Comparison of ENCODE assay signal across 14 mouse cellular contexts in genomic region chr3:65816012-65816411, GRCm38 (mm10).
"Had no signal": no experiment of that assay in that cellular context is flagged by ENCODE, and none has a peak within 500 bp of the region (broad histone marks: within the 10 kb centered on the region; RNA-seq: fewer than 3 reads in every experiment).

No protein-coding gene starts in this region.

- H3K9me3 ChIP-seq: intestine, embryonic 15.5 days; limb, embryonic 12.5 days; midbrain, embryonic 12.5 days had no signal

- H3K27ac ChIP-seq: intestine, embryonic 15.5 days; layer of hippocampus, adult 2 months; limb, embryonic 12.5 days; liver, embryonic 14.5 days; midbrain, embryonic 12.5 days had no signal

- ATAC-seq: intestine, embryonic 15.5 days; lung, postnatal 0 days; midbrain, embryonic 16.5 days had no signal

- H3K36me3 ChIP-seq: intestine, embryonic 15.5 days; limb, embryonic 12.5 days; midbrain, embryonic 12.5 days had no signal

- H3K4me1 ChIP-seq: intestine, embryonic 15.5 days; midbrain, embryonic 12.5 days had no signal

- H3K4me3 ChIP-seq: intestine, embryonic 15.5 days; layer of hippocampus, adult 2 months; limb, embryonic 12.5 days; midbrain, embryonic 12.5 days had no signal

- DNase-seq: kidney, adult 18-20 months; kidney, postnatal 10 days; kidney, postnatal 4 days; liver; lung, adult 2 months; lung, postnatal 36 days; thymus, postnatal 36 days had no signal

- H3K9ac ChIP-seq: intestine, embryonic 15.5 days; limb, embryonic 12.5 days; liver, embryonic 14.5 days; midbrain, embryonic 12.5 days had no signal

- H3K4me2 ChIP-seq: intestine, embryonic 15.5 days; limb, embryonic 12.5 days; midbrain, embryonic 12.5 days had no signal

- H3K27me3 ChIP-seq: intestine, embryonic 15.5 days; limb, embryonic 12.5 days; midbrain, embryonic 12.5 days had no signal
